Mouse (Mus musculus) inflammation-experienced regulatory T-cells, adult 6 months (primary cell): ENCODE measurements around the gene Arhgef11. TPM values are rescaled to one million over a fixed set of nuclear protein-coding genes. Genes with fewer than 3 reads are reported as not detected.

Experiments used
- ATAC-seq: one replicate; pipeline ENCODE4 v1.8.0; 2017
- polyA plus RNA-seq, 3 experiments: library from polyadenylated mRNA; unstranded; fragments of 100-300 nt; shearing (Covaris generic); gene quantifications; one replicate each; pipeline ENCODE4 v1.2.1; 2017

Gene Arhgef11
- polyA plus RNA-seq, 3 experiments from 2014 or later, result 2.0 to 4.4 (median 4.0) TPM

- no peak for ATAC-seq
Observed at GRCm38 (mm10) chr3:87718525-87718924, 101.2 kb downstream of the Arhgef11 start.

- no peak for ATAC-seq
Observed at GRCm38 (mm10) chr3:87724556-87724955, 107.2 kb downstream of the Arhgef11 start.

DNA sequence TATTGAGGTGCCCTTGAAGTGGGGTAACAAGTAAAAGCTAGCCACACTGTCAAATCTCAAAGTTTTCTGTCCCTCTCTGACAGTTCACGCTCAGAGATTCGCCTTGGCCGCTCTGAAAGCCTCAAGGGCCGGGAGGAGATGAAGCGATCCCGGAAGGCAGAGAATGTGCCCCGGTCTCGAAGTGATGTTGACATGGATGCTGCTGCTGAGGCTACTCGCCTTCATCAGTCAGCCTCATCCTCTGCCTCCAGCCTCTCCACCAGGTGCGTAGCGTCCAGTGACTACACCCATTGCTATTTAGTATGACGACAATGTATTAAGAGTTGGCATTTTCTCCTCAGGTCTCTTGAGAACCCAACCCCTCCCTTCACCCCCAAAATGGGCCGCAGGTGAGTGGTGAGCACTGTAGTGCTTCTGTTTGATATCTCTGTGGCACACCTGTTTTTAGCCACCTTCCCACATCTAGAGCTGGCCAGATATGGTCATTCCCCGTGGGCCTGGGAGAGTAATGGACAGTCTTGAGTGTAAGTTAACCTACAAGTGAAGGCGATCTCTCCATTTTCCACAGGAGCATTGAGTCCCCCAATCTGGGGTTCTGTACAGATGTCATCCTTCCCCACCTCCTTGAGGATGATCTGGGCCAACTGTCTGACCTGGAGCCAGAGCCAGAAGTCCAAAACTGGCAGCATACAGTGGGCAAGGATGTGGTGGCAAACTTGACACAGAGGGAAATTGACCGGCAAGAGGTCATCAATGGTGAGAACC, 108.2 kb downstream of the Arhgef11 start:
- no peak for ATAC-seq

GRCm38 (mm10) chr3:87726191-87726590, 108.8 kb downstream of the Arhgef11 start:
- ATAC-seq, result no peak

DNA sequence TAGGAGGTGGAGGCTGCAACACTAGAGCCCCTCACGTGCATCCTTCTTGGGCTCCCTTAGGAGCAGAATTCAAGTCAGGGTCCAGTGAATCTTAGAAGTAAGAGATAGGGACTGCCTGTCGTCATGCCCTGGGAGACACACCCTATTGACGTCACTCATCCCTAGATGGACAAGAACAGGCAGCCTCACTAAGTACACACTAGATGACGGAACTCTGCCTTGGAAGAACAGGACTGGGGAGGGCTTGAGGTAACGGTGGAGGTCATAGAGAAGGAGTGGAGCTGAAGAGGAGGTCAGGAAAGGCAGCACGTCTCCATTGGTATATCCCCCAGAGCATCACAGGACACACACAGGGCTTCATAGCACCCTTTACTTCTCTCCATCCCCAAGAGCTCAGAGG, 111.3 kb downstream of the Arhgef11 start:
- no peak for ATAC-seq

- ATAC-seq, result no peak
Observed at GRCm38 (mm10) chr3:87733098-87733497, 115.7 kb downstream of the Arhgef11 start.

DNA sequence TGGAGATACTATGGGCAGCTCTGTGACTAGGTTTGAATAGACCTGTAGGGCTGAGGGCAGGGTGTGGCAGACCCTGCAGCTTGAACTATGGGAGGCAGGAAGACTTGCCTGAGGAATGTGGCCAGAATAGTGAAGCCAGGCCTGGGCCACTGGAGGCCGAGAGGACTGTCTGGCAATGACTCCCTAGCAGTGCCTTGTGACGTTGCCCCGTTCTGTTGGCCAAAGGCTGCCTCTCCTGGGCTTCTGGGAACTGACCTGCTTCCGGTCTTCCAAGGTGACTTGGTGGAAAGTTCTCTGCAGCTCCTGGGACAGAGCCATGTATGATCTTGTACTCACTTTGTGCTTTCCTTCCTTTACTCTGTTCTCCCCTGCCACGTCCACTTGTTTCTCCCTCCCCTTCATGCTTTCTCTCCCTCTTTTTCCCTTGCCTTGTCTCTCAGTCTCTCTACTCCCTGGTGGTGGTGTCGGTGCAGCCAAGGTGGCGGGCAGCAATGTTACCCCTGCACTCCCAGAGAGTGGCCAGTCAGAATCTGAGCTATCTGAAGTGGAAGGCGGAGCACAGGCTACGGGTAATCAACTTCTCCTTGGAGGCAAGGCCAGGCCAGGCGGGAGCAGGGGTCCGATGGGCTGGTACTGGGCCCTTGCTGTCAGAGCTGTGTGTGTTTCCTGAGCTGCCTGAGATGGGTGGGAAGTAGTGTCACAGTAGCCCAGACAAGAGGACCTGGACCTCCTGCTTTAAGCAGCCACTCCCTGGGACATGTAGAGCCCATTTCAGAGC, 116.8 kb downstream of the Arhgef11 start:
- ATAC-seq, result no peak

DNA sequence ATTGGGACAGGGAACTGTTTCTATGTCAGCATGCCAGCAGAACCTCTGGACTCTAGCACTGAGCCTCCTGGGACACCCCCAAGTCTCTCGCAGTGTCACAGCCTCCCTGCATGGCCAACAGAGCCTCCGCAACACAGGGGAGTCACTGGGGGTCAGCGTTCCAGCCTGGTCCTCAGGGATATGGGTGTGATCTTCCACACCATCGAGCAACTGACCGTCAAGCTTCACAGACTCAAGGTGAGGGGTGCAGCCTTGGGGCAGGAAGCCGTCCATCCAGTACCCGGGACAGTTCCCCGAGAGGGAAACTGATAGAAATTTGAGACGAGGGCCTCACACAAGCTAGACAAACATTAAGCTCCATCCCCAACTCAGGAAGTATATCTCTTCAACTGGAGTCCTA, 118.0 kb downstream of the Arhgef11 start:
- no peak for ATAC-seq

- ATAC-seq, result no peak
Observed at GRCm38 (mm10) chr3:87738906-87739305, 121.5 kb downstream of the Arhgef11 start.

DNA sequence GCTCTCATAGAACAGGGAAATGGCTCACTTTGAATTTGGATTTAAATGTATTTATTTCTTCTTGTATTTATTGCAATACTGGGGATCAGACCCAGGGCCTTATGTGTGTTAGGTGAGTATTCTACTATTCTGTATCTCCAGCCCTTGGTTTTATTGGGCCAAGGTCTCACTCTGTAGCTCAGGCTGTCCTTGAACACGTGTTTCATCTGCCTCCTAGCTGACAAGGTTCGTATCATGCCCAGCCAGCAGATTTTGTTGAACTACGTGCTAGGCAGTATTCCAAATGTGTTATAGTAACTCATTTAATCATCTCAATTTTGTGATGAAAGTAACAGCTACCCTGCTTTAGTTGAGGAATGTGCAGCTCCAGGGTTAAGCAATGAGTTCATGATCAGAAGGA, 124.7 kb downstream of the Arhgef11 start:
- ATAC-seq, result no peak

DNA sequence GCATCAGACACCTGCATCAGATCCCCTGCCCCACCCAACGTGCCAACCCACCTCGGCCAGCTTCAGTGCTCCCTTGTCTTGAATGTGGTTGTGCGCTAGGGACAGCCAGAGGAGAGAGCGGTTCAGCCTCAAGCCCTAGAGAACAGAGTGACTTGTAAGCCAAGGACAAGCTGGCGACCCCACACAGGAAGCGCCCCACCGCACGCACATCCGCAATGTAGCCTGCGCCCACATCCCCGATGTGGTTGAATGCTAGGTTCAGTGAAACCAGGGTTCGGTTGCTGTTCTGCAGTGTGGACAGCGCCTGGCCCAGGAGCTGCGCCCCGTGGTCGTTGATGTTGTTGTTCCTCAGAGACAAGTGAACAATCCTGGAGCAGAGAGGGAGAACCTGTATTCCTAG, 125.4 kb downstream of the Arhgef11 start:
- ATAC-seq, result peak; percentile 67

- ATAC-seq, result peak; percentile 26
Observed at GRCm38 (mm10) chr3:87743927-87744326, 126.6 kb downstream of the Arhgef11 start.

GRCm38 (mm10) chr3:87745036-87745659, 127.8 kb downstream of the Arhgef11 start:
- no peak for ATAC-seq

DNA sequence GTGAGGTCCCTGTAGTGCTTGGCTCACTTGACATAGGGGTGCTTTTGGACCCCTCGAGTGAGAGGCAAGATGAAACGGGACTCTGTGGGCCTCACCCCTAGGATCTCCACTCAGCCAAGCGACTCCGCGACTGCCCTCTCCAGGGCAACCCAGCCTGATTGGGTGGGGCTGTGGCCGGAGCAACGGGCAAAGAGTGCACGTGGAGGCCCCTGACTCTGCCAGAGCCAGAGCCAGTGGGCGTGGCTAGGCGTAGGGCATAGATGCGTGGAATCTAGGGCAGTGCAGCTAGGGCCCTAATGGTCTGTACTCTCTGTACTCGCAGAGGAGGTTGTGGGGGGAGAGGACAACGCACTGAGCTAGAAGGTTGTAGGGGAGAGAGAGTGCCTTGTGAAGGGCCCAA, 131.1 kb downstream of the Arhgef11 start, which contains the start of gene Lrrc71:
Gene Lrrc71, minus strand, starts transcription at position 195 of the 400 bp plus-strand sequence.
- no peak for ATAC-seq

- peak; percentile 79 for ATAC-seq
Observed at GRCm38 (mm10) chr3:87749036-87749435, 131.7 kb downstream of the Arhgef11 start.

GRCm38 (mm10) chr3:87749977-87750376, 132.6 kb downstream of the Arhgef11 start:
- no peak for ATAC-seq

- ATAC-seq, result no peak
Observed at GRCm38 (mm10) chr3:87752567-87752966, 135.2 kb downstream of the Arhgef11 start.

GRCm38 (mm10) chr3:87753829-87754228, 136.5 kb downstream of the Arhgef11 start:
- no peak for ATAC-seq

GRCm38 (mm10) chr3:87755964-87756363, 138.6 kb downstream of the Arhgef11 start:
- peak; percentile 65 for ATAC-seq

DNA sequence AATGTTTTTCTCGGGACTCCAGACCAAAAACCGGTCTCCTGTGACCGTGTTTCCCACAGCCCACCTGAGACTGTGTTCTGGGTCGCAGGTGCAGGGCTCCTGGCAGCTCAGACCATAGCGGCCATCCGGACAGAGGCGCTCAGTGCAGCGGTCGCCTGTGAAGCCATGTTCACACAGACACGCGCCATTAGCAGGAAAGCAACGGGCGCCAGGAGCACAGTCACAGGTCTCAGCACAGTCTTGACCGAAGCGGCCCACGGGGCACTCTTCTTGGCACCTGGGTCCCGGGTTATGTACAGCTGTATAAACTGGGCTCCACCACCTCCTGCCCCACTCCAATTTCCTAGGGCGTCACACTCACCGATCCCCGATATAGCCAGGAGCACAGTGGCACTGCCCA, 139.1 kb downstream of the Arhgef11 start:
- ATAC-seq, result no peak

GRCm38 (mm10) chr3:87758641-87759040, 141.3 kb downstream of the Arhgef11 start:
- ATAC-seq, result no peak

GRCm38 (mm10) chr3:87761408-87762375, 144.3 kb downstream of the Arhgef11 start:
- ATAC-seq, result no peak
